8 mouse cellular contexts compared by ENCODE assay signal in genomic region chr19:18713357-18713756, GRCm38 (mm10). TPM values are rescaled to one million over a fixed set of nuclear protein-coding genes. Genes with fewer than 3 reads are reported as not detected.
DNase-seq lines count a peak whose midpoint lies in the region; ATAC-seq lines count a peak whose summit lies in the region.
"Not testable (repeated sequence)": the region's sequence is repeated elsewhere in the genome, so short reads cannot be mapped to it uniquely, and the experiment has no call there.

No protein-coding gene starts in this region.

- under 1% methylated on average over 45 of the region's 46 CpGs for WGBS in limb, embryonic 13.5 days
- WGBS in midbrain, embryonic 12.5 days: under 1% methylated on average over 46 of the region's 46 CpGs

- H3K36me3 ChIP-seq in limb, embryonic 13.5 days: peaks cover 12% of the 10 kb centered on the region
- not testable (repeated sequence) for H3K36me3 ChIP-seq in midbrain, embryonic 12.5 days

- H3K27ac ChIP-seq in limb, embryonic 13.5 days: peak overlapping the region; percentile 44; the same call in 1 of the 2 replicates
- peak overlapping the region; percentile 93 for H3K27ac ChIP-seq in midbrain, embryonic 12.5 days (replicated peaks)

- peak overlapping the region; percentile 94 for H3K9ac ChIP-seq in limb, embryonic 13.5 days
- peak overlapping the region; percentile 87 for H3K9ac ChIP-seq in midbrain, embryonic 12.5 days (replicated peaks)

- not testable (repeated sequence) for H3K27me3 ChIP-seq in limb, embryonic 13.5 days; midbrain, embryonic 12.5 days

- peaks cover 19% of the 10 kb centered on the region for H3K4me1 ChIP-seq in limb, embryonic 13.5 days
- H3K4me1 ChIP-seq in midbrain, embryonic 12.5 days: peaks cover 19% of the 10 kb centered on the region

- peak overlapping the region; percentile 98 for H3K4me3 ChIP-seq in limb, embryonic 13.5 days
- H3K4me3 ChIP-seq in midbrain, embryonic 12.5 days: peak overlapping the region; percentile 94

- H3K4me2 ChIP-seq in limb, embryonic 13.5 days (replicated peaks): peak overlapping the region; percentile 89
- peak overlapping the region; percentile 86 for H3K4me2 ChIP-seq in midbrain, embryonic 12.5 days (replicated peaks)

- peak; percentile 23 for ATAC-seq in granulocyte monocyte progenitor cell, adult 5-6 weeks (replicated peaks; ENCODE audit: poor library complexity, severe bottlenecking)
- ATAC-seq in limb, embryonic 13.5 days (ENCODE audit: low FRiP score, low read depth): peak; percentile 82
- peak; percentile 81 for ATAC-seq in midbrain, embryonic 12.5 days (ENCODE audit: low FRiP score, low read depth)

- peak; percentile 71 to 82 for DNase-seq in adrenal gland, adult (ENCODE audit: inconsistent age in 2 of 2, low spot score in 1 of 2)
- DNase-seq in embryo, embryonic 9.5 days (ENCODE audit: extremely low spot score): peak; percentile 39
- peak; percentile 51 for DNase-seq in kidney, adult 11 months
- DNase-seq in skeletal muscle tissue, adult 2 months (ENCODE audit: low read depth, low spot score): peak; percentile 36
- DNase-seq in urinary bladder, postnatal 4 days (ENCODE audit: low spot score in 2 of 2): peak; percentile 49 to 63

- not testable (repeated sequence) for H3K9me3 ChIP-seq in limb, embryonic 13.5 days; midbrain, embryonic 12.5 days

RNA-seq across cellular contexts. Expression of gene D030056L22Rik, which starts 0.4 kb away (rescaled TPM):
- total RNA-seq in granulocyte monocyte progenitor cell, adult 5-6 weeks (2014; fragmentation: Nextera tagmentation): 15.9 and 28.7 TPM in 2 replicates
- total RNA-seq in granulocyte monocyte progenitor cell, adult 5-6 weeks (2017): 18.8 and 20.1 TPM in 2 replicates
- 24.5 and 26.5 TPM in 2 replicates for polyA plus RNA-seq in limb, embryonic 13.5 days (2015; fragmentation: Nextera tagmentation; extraction: Ambion mirVana)
- polyA plus RNA-seq in midbrain, embryonic 12.5 days (2016; fragmentation: Nextera tagmentation; extraction: Ambion mirVana): 79.1 and 88.4 TPM in 2 replicates

RNA-seq across cellular contexts. Expression of gene Trpm6, which starts 36.4 kb away (rescaled TPM):
- total RNA-seq in granulocyte monocyte progenitor cell, adult 5-6 weeks (2014; fragmentation: Nextera tagmentation): 0.09 TPM in 1 of 2 replicates, not detected in the other
- 0.34 TPM in 1 of 2 replicates, not detected in the other for total RNA-seq in granulocyte monocyte progenitor cell, adult 5-6 weeks (2017)
- polyA plus RNA-seq in limb, embryonic 13.5 days (2015; fragmentation: Nextera tagmentation; extraction: Ambion mirVana): 0.38 and 0.39 TPM in 2 replicates
- polyA plus RNA-seq in midbrain, embryonic 12.5 days (2016; fragmentation: Nextera tagmentation; extraction: Ambion mirVana): 0.22 and 0.54 TPM in 2 replicates

RNA-seq across cellular contexts. Expression of gene Carnmt1, which starts 42.8 kb away (rescaled TPM):
- 22.6 and 29.8 TPM in 2 replicates for total RNA-seq in granulocyte monocyte progenitor cell, adult 5-6 weeks (2014; fragmentation: Nextera tagmentation)
- 24.1 and 58.0 TPM in 2 replicates for total RNA-seq in granulocyte monocyte progenitor cell, adult 5-6 weeks (2017)
- 28.5 and 30.0 TPM in 2 replicates for polyA plus RNA-seq in limb, embryonic 13.5 days (2015; fragmentation: Nextera tagmentation; extraction: Ambion mirVana)
- 25.3 and 26.2 TPM in 2 replicates for polyA plus RNA-seq in midbrain, embryonic 12.5 days (2016; fragmentation: Nextera tagmentation; extraction: Ambion mirVana)

Comparison
In these comparisons a context has a peak if more than half of its experiments do, and no peak if none do; other contexts are left out.
1. Peak in every context shown above with its lines: DNase-seq, ATAC-seq, H3K4me3 ChIP-seq and H3K27ac ChIP-seq.
2. ATAC-seq: peak in every context shown above with its lines; median percentile 82 in limb, embryonic 13.5 days; 81 in midbrain, embryonic 12.5 days; 23 in granulocyte monocyte progenitor cell, adult 5-6 weeks.